Mouse (Mus musculus) liver (tissue): Measurements from ENCODE around the gene Tgfb3.

Source experiments
- DNase-seq: peaks from one replicate; pipeline ENCODE4 v3.0.0-alpha.2; 2020; ENCODE audit warnings: mixed read lengths

The Tgfb3 gene

GRCm38 (mm10) chr12:86025480-86025879 is 53.4 kb downstream of the Tgfb3 start:
- DNase-seq = no peak

GRCm38 (mm10) chr12:86024426-86024825 is 54.4 kb downstream of the Tgfb3 start:
- DNase-seq = peak; percentile 26

GRCm38 (mm10) chr12:86023081-86023871 is 55.6 kb downstream of the Tgfb3 start:
- DNase-seq = peak; percentile 43

- DNase-seq = no peak
These were observed 56.4 kb downstream of the Tgfb3 start for GRCm38 (mm10) chr12:86022282-86022984.

GRCm38 (mm10) chr12:86021583-86021982 is 57.3 kb downstream of the Tgfb3 start:
- no peak for DNase-seq

GRCm38 (mm10) chr12:86017360-86017759 is 61.5 kb downstream of the Tgfb3 start:
- DNase-seq = no peak

- no peak for DNase-seq
These were observed 63.7 kb downstream of the Tgfb3 start for GRCm38 (mm10) chr12:86015114-86015513.

GRCm38 (mm10) chr12:86014621-86015020 is 64.2 kb downstream of the Tgfb3 start:
- DNase-seq = no peak

GRCm38 (mm10) chr12:86014174-86014573 is 64.7 kb downstream of the Tgfb3 start:
- DNase-seq = no peak

GRCm38 (mm10) chr12:86012195-86012594 is 66.6 kb downstream of the Tgfb3 start:
- DNase-seq = no peak

- no peak for DNase-seq
These were observed 68.2 kb downstream of the Tgfb3 start for GRCm38 (mm10) chr12:86010656-86011055.

- no peak for DNase-seq
These were observed 71.5 kb downstream of the Tgfb3 start for GRCm38 (mm10) chr12:86007377-86007776.
